Mouse (Mus musculus) liver, postnatal 0 days (tissue): ENCODE measurements at regions not wholly inside any gene's neighbourhood (a gene's known extent, or its start where the extent isn't known, plus 50 kb on each side); places are given as distances from the start of the nearest gene placed in this dataset.

Experiments
- ATAC-seq: fragments of 200-750 bp; cut with Nextera tagmentation; 2 replicates; pipeline ENCODE4 v1.8.0; 2017; ENCODE audit warnings: mild to moderate bottlenecking, moderate library complexity
- DNase-seq: peaks from one replicate; pipeline ENCODE4 v3.0.0-alpha.2; 2016
- H3K27ac ChIP-seq: fragments of 300-500 bp; sonication (generic); 2 replicates; pipeline ENCODE4 v1.5.1; 2014; ENCODE audit warnings: antibody characterized with exemption, moderate library complexity, mild to moderate bottlenecking, low read depth
- H3K27me3 ChIP-seq: fragments of 300-500 bp; sonication (generic); 2 replicates; pipeline ENCODE4 v1.6.1; 2014; ENCODE audit warnings: low read length, control low read depth, mixed read lengths; ENCODE audit not compliant: insufficient read depth
- H3K36me3 ChIP-seq: fragments of 300-500 bp; sonication (generic); replicated peaks from 2 replicates; pipeline ENCODE4 v1.6.1; 2014; ENCODE audit warnings: mild to moderate bottlenecking, control low read depth, low read length, moderate library complexity, mixed read lengths; ENCODE audit not compliant: insufficient read depth
- H3K4me1 ChIP-seq: fragments of 300-500 bp; sonication (generic); 2 replicates; pipeline ENCODE4 v1.6.1; 2014; ENCODE audit warnings: antibody characterized with exemption, mild to moderate bottlenecking, control low read depth; ENCODE audit not compliant: insufficient read depth
- H3K4me2 ChIP-seq: fragments of 300-500 bp; sonication (generic); 2 replicates; pipeline ENCODE4 v1.6.1; 2014; ENCODE audit warnings: low read depth, mild to moderate bottlenecking, low read length, moderate library complexity, mixed read lengths
- H3K4me3 ChIP-seq: fragments of 300-500 bp; sonication (generic); 2 replicates; pipeline ENCODE4 v1.5.1; 2014; ENCODE audit warnings: low read depth, low read length
- H3K9ac ChIP-seq: fragments of 300-500 bp; sonication (generic); replicated peaks from 2 replicates; pipeline ENCODE4 v1.6.1; 2014; ENCODE audit warnings: mild to moderate bottlenecking, moderate library complexity
- H3K9me3 ChIP-seq: fragments of 300-500 bp; sonication (generic); 2 replicates; pipeline ENCODE4 v1.6.1; 2016; ENCODE audit warnings: mild to moderate bottlenecking, control low read depth, low read length, mixed read lengths
- CTCF ChIP-seq: sonication (generic); IDR thresholded peaks from 2 replicates; pipeline ENCODE4 v1.5.1; 2016; ENCODE audit warnings: antibody characterized with exemption, low read depth
- EP300 ChIP-seq: IDR thresholded peaks from 2 replicates; pipeline ENCODE4 v1.6.1; 2016; ENCODE audit warnings: antibody characterized with exemption, low read depth, mild to moderate bottlenecking
- WGBS: fragments of 180-500 bp; shearing (Covaris S2); extraction: QIAGEN DNeasy Blood & Tissue Kit; methylation state at CpG from one replicate; pipeline ENCODE4 v1.1.7; 2014; ENCODE audit not compliant: insufficient replicate concordance; 5-methylcytosine and 5-hydroxymethylcytosine counted together

GRCm38 (mm10) chr9:89841866-89842775 lies 67.6 kb upstream of the Rasgrf1 start:
- H3K27ac ChIP-seq: peak overlapping the region; percentile 29; the same call in 1 of the 2 replicates
- 57% methylated on average over 12 of the region's 12 CpGs for WGBS
- no peak for DNase-seq

DNA sequence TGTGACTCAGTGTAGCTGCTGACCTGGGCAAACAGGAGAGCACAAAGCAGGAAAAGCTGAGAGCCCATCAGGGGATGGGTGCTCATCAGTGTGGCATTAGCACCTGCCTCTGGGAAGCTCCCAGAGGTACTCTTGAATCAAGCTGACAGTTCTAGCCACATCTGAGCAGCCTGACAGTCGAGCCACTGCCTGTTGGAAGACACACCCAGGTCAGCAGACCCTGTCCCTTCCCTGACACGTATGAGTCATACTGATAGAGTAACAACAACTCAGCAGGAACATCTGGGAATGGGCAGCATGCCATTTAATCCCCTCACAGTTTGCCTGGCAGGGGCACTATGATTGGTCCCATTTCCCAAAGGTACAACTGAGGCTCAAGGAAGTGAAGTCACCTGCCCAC lies 68.3 kb upstream of the Rasgrf1 start:
- Histone ChIP-seq H3K4me1 (no peaks in the 10 kb centered on the region), H3K27me3 (no peaks in the 10 kb centered on the region), H3K9ac (no peak overlapping the region), H3K9me3 (no peaks in the 10 kb centered on the region), H3K4me3 (no peak overlapping the region), H3K4me2 (no peak overlapping the region), H3K27ac (no peak overlapping the region), H3K36me3 (no peaks in the 10 kb centered on the region)
- no peak for DNase-seq
- ATAC-seq: no peak
- WGBS: 28% methylated on average over 2 of the region's 2 CpGs
- no peak for TF ChIP-seq EP300
- TF ChIP-seq CTCF: no peak

More at GRCm38 (mm10) chr9:89841866-89842775, 67.6 kb upstream of the Rasgrf1 start:
- Histone ChIP-seq H3K9ac (no peak overlapping the region), H3K36me3 (no peaks in the 10 kb centered on the region), H3K4me3 (no peak overlapping the region), H3K4me1 (no peaks in the 10 kb centered on the region), H3K9me3 (no peaks in the 10 kb centered on the region), H3K27me3 (no peaks in the 10 kb centered on the region), H3K4me2 (no peak overlapping the region)
- TF ChIP-seq EP300: no peak
- TF ChIP-seq CTCF: no peak
- peak; percentile 60; the same call in 1 of the 2 replicates for ATAC-seq

- Histone ChIP-seq H3K4me2 (no peak overlapping the region), H3K9me3 (no peaks in the 10 kb centered on the region), H3K36me3 (no peaks in the 10 kb centered on the region), H3K27me3 (no peaks in the 10 kb centered on the region), H3K4me3 (no peak overlapping the region), H3K9ac (no peak overlapping the region), H3K27ac (no peak overlapping the region), H3K4me1 (no peaks in the 10 kb centered on the region)
- ATAC-seq: no peak
- TF ChIP-seq EP300 (no peak), CTCF (no peak)
- 74% methylated on average over 7 of the region's 7 CpGs for WGBS
- no peak for DNase-seq
Measured at GRCm38 (mm10) chr9:89836454-89837245, 73.1 kb upstream of the Rasgrf1 start.

- ATAC-seq: no peak
- H3K36me3 ChIP-seq: no peaks in the 10 kb centered on the region
- no peak overlapping the region for H3K27ac ChIP-seq
- 79% methylated on average over 9 of the region's 9 CpGs for WGBS
- H3K9ac ChIP-seq: no peak overlapping the region
- H3K4me1 ChIP-seq: no peaks in the 10 kb centered on the region
- no peak overlapping the region for H3K4me2 ChIP-seq
- H3K27me3 ChIP-seq: no peaks in the 10 kb centered on the region
- H3K4me3 ChIP-seq: no peak overlapping the region
- H3K9me3 ChIP-seq: no peaks in the 10 kb centered on the region
- TF ChIP-seq CTCF: no peak
- no peak for TF ChIP-seq EP300
- DNase-seq: no peak
Measured at GRCm38 (mm10) chr9:89833596-89833995, 76.1 kb upstream of the Rasgrf1 start.

GRCm38 (mm10) chr9:89831855-89832254 lies 77.9 kb upstream of the Rasgrf1 start:
- 54% methylated on average over 14 of the region's 14 CpGs for WGBS
- no peaks in the 10 kb centered on the region for H3K4me1 ChIP-seq
- no peak overlapping the region for H3K4me2 ChIP-seq
- H3K27ac ChIP-seq: no peak overlapping the region
- ATAC-seq: no peak
- no peak for DNase-seq
- no peak overlapping the region for H3K4me3 ChIP-seq
- H3K9me3 ChIP-seq: no peaks in the 10 kb centered on the region
- H3K9ac ChIP-seq: no peak overlapping the region
- TF ChIP-seq EP300: no peak
- no peak for TF ChIP-seq CTCF
- H3K36me3 ChIP-seq: no peaks in the 10 kb centered on the region
- H3K27me3 ChIP-seq: no peaks in the 10 kb centered on the region

DNA sequence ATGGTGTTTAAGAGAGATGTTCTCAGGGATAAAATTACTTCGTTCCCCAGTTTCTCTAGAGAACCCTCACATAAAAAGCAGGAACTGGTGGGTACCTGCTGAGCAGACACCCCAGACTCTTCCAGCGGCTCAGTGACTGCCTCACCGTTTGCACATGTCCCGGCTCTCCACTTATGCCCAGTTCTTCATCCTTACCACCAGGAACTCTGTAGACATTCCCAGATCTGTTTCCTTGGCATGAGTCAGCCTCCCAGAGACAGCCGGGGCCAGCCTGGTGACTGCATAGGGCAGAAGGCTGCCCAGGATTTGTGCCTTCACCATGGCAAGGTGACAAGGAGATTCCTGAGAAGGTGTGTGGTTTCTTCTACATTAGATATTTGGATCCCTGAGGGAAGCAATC lies 81.6 kb upstream of the Rasgrf1 start:
- Histone ChIP-seq H3K4me3 (no peak overlapping the region), H3K27me3 (no peaks in the 10 kb centered on the region), H3K27ac (no peak overlapping the region), H3K9ac (no peak overlapping the region), H3K36me3 (no peaks in the 10 kb centered on the region), H3K4me1 (no peaks in the 10 kb centered on the region), H3K9me3 (no peaks in the 10 kb centered on the region), H3K4me2 (no peak overlapping the region)
- TF ChIP-seq EP300: no peak
- no peak for TF ChIP-seq CTCF
- 65% methylated on average over 5 of the region's 5 CpGs for WGBS
- ATAC-seq (no peak), DNase-seq (no peak)
